Mouse (Mus musculus) kidney, embryonic 16.5 days (tissue): ENCODE results near the gene Cenpo. TPM values are rescaled to one million over a fixed set of nuclear protein-coding genes. Genes with fewer than 3 reads are reported as not detected.

Experiments used
- ATAC-seq: fragments of 200-750 bp; cut with Nextera tagmentation; 2 replicates; pipeline ENCODE4 v1.8.0; 2017; ENCODE audit warnings: moderate TSS enrichment; ENCODE audit not compliant: low FRiP score, low TSS enrichment
- H3K27ac ChIP-seq: fragments of 300-500 bp; sonication (generic); 2 replicates; pipeline ENCODE4 v1.5.1; 2014; ENCODE audit warnings: low read length
- H3K27me3 ChIP-seq: fragments of 300-500 bp; sonication (generic); 2 replicates; pipeline ENCODE4 v1.6.1; 2014; ENCODE audit warnings: low read length, control low read depth, mixed read lengths; ENCODE audit not compliant: insufficient read depth
- H3K36me3 ChIP-seq: fragments of 300-500 bp; sonication (generic); 2 replicates; pipeline ENCODE4 v1.6.1; 2014; ENCODE audit warnings: low read length, control low read depth, mixed read lengths; ENCODE audit not compliant: insufficient read depth
- H3K4me1 ChIP-seq: fragments of 300-500 bp; sonication (generic); 2 replicates; pipeline ENCODE4 v1.6.1; 2014; ENCODE audit warnings: low read length, control low read depth, mixed read lengths; ENCODE audit not compliant: insufficient read depth
- H3K4me2 ChIP-seq: fragments of 300-500 bp; sonication (generic); replicated peaks from 2 replicates; pipeline ENCODE4 v1.6.1; 2014; ENCODE audit warnings: low read depth, low read length
- H3K4me3 ChIP-seq: fragments of 300-500 bp; sonication (generic); 2 replicates; pipeline ENCODE4 v1.5.1; 2014; ENCODE audit warnings: mild to moderate bottlenecking, low read length
- H3K9ac ChIP-seq: fragments of 300-500 bp; sonication (generic); replicated peaks from 2 replicates; pipeline ENCODE4 v1.6.1; 2014; ENCODE audit warnings: low read length
- H3K9me3 ChIP-seq: fragments of 300-500 bp; sonication (generic); 2 replicates; pipeline ENCODE4 v1.6.1; 2016; ENCODE audit warnings: low read length, control low read depth
- WGBS: fragments of 180-500 bp; shearing (Covaris S2); extraction: QIAGEN DNeasy Blood & Tissue Kit; methylation state at CpG from one replicate; pipeline ENCODE4 v1.1.7; 2014; 5-methylcytosine and 5-hydroxymethylcytosine counted together
- polyA plus RNA-seq: library from polyadenylated mRNA; unstranded; fragments of >200 nt; fragmentation: Nextera tagmentation; extraction: Ambion mirVana; gene quantifications from 2 replicates; pipeline ENCODE4 v1.2.1, GENCODE M21; 2015

Cenpo gene
- polyA plus RNA-seq, 1 experiment from 2014 or later = 14.0 TPM

DNA sequence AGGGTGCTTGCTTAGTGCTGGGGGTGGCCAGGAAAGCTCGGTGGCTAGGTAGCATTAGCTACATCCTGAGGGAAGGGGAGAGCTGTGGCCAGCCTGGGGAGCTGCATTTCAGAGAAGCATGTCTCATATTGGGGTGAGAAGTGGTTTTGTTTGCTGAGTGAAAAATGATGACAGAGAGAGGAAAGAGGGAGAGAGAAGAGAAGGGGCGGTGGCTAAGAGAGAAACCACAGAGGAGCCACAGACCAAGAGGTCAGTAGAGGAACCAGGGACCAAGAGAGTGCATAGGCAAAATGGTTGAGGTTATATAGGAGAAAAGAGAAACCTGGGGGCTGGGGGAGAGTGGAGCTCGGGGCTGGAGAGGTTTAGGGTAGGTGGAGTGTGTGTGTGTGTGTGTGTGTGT is 75.9 kb downstream of the Cenpo start:
- H3K4me3 ChIP-seq = no peak overlapping the region
- ATAC-seq = no peak
- no peaks in the 10 kb centered on the region for H3K36me3 ChIP-seq
- 86% methylated on average over 3 of the region's 3 CpGs for WGBS
- H3K4me2 ChIP-seq = no peak overlapping the region
- H3K27ac ChIP-seq = no peak overlapping the region
- no peaks in the 10 kb centered on the region for H3K9me3 ChIP-seq
- no peak overlapping the region for H3K9ac ChIP-seq
- H3K4me1 ChIP-seq = no peaks in the 10 kb centered on the region
- H3K27me3 ChIP-seq = no peaks in the 10 kb centered on the region

DNA sequence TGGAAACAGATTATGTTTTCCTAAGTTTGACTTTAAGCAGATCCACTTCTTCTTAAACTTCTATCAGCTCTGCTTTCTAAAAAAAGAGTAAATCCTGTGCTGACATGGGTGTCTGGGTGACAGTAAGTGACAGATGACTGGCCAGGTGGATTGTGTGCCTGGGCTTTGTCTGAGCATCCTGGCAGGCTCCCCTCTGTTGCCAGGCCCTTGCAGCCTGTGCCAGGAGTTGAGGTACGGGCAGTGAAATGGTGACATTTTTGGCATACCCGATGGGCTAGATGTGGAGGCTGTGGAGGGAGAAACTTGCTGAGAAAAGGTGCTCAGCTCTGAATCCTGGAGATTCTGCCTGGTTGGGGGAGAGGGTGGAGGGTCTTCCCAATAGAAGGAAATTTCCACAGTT is 76.6 kb downstream of the Cenpo start:
- WGBS = 75% methylated on average over 2 of the region's 2 CpGs
- no peaks in the 10 kb centered on the region for H3K36me3 ChIP-seq
- H3K4me2 ChIP-seq = no peak overlapping the region
- no peak for ATAC-seq
- no peak overlapping the region for H3K4me3 ChIP-seq
- H3K4me1 ChIP-seq = no peaks in the 10 kb centered on the region
- H3K9me3 ChIP-seq = no peaks in the 10 kb centered on the region
- H3K27me3 ChIP-seq = no peaks in the 10 kb centered on the region
- H3K27ac ChIP-seq = no peak overlapping the region
- H3K9ac ChIP-seq = no peak overlapping the region

DNA sequence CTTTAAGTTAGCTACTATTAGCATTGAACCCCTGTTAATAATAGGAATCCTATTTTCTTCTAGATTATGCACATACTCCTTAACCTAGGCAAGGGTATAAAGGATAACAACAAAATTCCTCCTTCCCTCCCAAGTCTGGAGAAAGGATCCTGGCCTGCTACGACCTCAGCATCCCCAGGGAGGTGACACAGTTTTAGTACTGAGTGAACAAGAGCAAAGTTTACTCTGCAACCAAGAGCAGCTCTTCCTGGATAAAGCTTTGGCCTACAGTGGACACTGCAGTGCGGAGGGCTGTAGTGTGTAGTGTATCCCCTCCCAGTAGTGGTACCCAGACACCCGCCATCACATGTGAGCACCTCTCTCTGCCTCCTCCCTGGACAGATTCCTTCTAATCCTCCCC is 82.1 kb downstream of the Cenpo start:
- Histone ChIP-seq H3K4me1 (no peaks in the 10 kb centered on the region), H3K27me3 (no peaks in the 10 kb centered on the region), H3K36me3 (no peaks in the 10 kb centered on the region), H3K9ac (no peak overlapping the region), H3K27ac (no peak overlapping the region), H3K4me2 (no peak overlapping the region), H3K4me3 (no peak overlapping the region), H3K9me3 (no peaks in the 10 kb centered on the region)
- 84% methylated on average over 3 of the region's 3 CpGs for WGBS
- ATAC-seq = no peak

DNA sequence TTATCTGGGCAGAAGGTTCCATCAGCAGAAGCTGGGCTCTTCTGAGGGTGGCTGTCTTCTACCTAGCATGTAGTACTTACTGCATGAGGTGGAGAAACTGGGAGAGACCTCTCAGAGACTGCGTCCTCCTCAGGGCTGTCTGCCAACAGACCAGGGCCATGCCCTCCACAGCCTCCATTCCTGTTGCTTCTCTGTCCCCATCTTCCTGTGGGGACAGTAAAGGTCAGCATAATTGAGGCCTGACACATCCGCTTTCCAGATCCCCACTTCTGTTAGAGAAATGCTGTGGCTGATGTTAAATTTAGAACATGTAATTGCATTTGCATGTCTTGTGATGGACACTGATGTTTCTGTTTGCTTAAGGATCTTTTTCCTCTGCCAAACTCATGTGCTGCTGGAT is 83.2 kb downstream of the Cenpo start:
- H3K4me1 ChIP-seq = no peaks in the 10 kb centered on the region
- ATAC-seq = no peak
- no peak overlapping the region for H3K4me2 ChIP-seq
- no peaks in the 10 kb centered on the region for H3K27me3 ChIP-seq
- H3K27ac ChIP-seq = no peak overlapping the region
- 81% methylated on average over 2 of the region's 2 CpGs for WGBS
- H3K36me3 ChIP-seq = no peaks in the 10 kb centered on the region
- H3K9ac ChIP-seq = no peak overlapping the region
- no peak overlapping the region for H3K4me3 ChIP-seq
- H3K9me3 ChIP-seq = no peaks in the 10 kb centered on the region

Other genes starting within 250 kb of the Cenpo start
- gene Efr3b, start 195.4 kb downstream of the Cenpo start, polyA plus RNA-seq = 3.4 and 3.9 TPM in 2 replicates
- gene Dnajc27, start 151.7 kb downstream of the Cenpo start, polyA plus RNA-seq = 7.7 and 8.4 TPM in 2 replicates
- 9.9 and 10.7 TPM in 2 replicates for gene Adcy3, start 101.2 kb downstream of the Cenpo start, polyA plus RNA-seq
- gene Ptrhd1, start 267 bp downstream of the Cenpo start, polyA plus RNA-seq = 7.1 and 7.8 TPM in 2 replicates
- 5.6 and 6.6 TPM in 2 replicates for gene Ncoa1, start 242.9 kb upstream of the Cenpo start, polyA plus RNA-seq